Mouse (Mus musculus): ENCODE measurements around the gene Col28a1.

DNA sequence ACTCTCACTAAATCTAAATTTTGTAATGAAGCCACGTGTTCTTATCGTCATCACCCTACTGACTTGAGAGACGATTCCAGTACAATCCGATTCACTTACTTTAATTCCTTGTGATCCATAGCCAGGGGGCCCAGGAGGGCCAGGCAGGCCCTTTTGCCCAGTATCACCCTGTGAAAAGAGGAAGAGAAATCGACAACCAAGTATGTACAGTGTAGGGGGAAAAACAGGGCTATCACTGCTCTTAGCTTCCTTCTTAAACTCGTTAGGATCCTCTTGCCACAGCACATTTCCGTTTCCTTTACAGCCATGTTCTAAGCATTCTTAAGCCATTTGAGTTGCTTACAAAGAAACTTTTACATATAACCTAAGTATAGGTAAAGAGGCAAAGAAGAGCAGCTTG is 133.2 kb downstream of the Col28a1 start:
- no peak for TF ChIP-seq POLR2A (IDR thresholded peaks at IDR 0.05; ENCODE audit: insufficient read depth, low read depth, low read length)
- no peak for TF ChIP-seq EP300 (IDR thresholded peaks at IDR 0.05; ENCODE audit: insufficient read depth, low read depth, low read length)
- TF ChIP-seq CTCF (IDR thresholded peaks at IDR 0.05), result no peak

Data from heart, adult 2 months (tissue).